Mouse (Mus musculus): Measurements from ENCODE around the gene Prok2. TPM values are rescaled to one million over a fixed set of nuclear protein-coding genes. Genes with fewer than 3 reads are reported as not detected.

The Prok2 gene
- polyA plus RNA-seq, 1 experiment from 2014 or later: not detected

DNA sequence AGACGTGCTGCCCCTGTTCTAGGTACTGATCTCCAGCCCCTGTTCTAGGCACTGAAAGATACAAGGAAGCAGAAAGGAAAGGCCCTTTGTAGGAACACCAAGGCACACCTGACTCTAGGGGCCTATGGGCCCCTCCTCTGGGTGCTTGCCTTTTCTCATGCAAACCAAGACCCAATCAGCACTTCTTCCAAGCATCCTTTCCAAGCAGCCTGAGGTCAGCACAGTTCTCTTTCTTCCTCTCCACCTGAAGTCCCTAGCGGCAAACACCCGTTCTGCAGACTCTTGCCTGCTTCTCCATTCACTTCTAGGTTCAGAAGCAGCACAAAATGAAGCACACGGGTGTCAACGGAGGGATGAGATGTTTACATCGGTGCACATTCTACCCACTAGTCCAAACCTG, 11.0 kb downstream of the Prok2 start:
- Histone ChIP-seq H3K4me2 (replicated peaks; ENCODE audit: low read depth, low read length) (no peak overlapping the region), H3K9ac (ENCODE audit: low read depth, low read length) (no peak overlapping the region), H3K36me3 (ENCODE audit: control insufficient read depth, insufficient read depth, low read length) (no peaks in the 10 kb centered on the region), H3K27me3 (ENCODE audit: control insufficient read depth, insufficient read depth, low read length) (no peaks in the 10 kb centered on the region; the same call in 1 of the 2 replicates), H3K9me3 (ENCODE audit: control insufficient read depth, low read length) (no peaks in the 10 kb centered on the region), H3K4me3 (ENCODE audit: low read depth, low read length) (no peak overlapping the region), H3K4me1 (replicated peaks; ENCODE audit: control insufficient read depth, insufficient read depth, low read length) (no peaks in the 10 kb centered on the region), H3K27ac (ENCODE audit: low read depth, low read length) (no peak overlapping the region)
- no peak for DNase-seq (ENCODE audit: low spot score)
- 53% methylated on average over 6 of the region's 6 CpGs for WGBS
- no peak for ATAC-seq (ENCODE audit: low FRiP score)

DNA sequence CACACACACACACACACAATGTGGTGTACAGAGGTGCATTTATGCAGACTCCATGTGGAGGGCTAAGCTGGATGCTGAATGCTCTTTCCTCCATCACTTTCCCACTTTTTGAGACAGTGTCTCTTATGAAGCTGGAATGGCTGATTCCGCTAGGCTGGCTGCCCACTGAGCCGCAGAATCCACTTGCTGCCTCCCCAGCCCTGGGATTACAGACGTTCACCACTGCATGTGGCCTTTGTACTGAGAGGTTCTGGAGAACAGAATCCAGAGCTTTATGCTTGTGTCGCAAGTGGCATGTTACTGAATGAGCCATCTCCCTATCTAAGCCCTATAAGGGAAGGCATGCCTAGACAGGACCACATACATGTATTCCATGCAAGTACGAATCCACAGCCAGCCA, 12.9 kb downstream of the Prok2 start:
- Histone ChIP-seq H3K9me3 (ENCODE audit: control insufficient read depth, low read length) (no peaks in the 10 kb centered on the region), H3K27ac (ENCODE audit: low read depth, low read length) (no peak overlapping the region), H3K4me1 (replicated peaks; ENCODE audit: control insufficient read depth, insufficient read depth, low read length) (no peaks in the 10 kb centered on the region), H3K36me3 (ENCODE audit: control insufficient read depth, insufficient read depth, low read length) (no peaks in the 10 kb centered on the region), H3K4me2 (replicated peaks; ENCODE audit: low read depth, low read length) (no peak overlapping the region), H3K4me3 (ENCODE audit: low read depth, low read length) (no peak overlapping the region), H3K27me3 (ENCODE audit: control insufficient read depth, insufficient read depth, low read length) (no peaks in the 10 kb centered on the region; the same call in 1 of the 2 replicates), H3K9ac (ENCODE audit: low read depth, low read length) (no peak overlapping the region)
- DNase-seq (ENCODE audit: low spot score) (no peak), ATAC-seq (ENCODE audit: low FRiP score) (no peak)
- WGBS: 81% methylated on average over 5 of the region's 5 CpGs

DNA sequence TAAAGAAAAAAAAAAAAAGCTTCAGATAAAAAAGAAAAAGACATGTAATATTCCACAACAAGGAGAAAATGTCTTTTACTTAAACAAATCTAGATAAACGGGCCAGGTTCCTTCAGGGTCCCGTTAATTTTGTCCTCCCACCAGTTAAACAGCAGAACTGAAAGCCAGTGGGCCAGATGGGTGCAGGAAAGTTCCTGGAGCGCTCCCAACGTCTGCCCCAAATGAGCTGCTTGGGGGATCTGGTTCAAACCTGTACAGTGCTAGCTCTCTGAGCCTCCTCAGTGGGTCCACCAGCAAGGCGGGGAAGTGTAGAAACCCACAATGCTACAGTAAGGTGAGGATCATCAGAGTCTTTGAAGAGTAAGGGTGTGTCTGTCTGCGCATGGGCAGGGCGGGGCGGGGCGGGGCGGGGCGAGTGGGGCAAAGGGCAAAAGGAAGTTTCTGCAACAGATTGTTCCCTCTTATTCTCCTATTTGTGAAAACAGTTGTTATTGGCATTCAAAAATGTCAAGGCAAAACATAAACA, 14.6 kb downstream of the Prok2 start:
- ATAC-seq (ENCODE audit: low FRiP score) (no peak), DNase-seq (ENCODE audit: low spot score) (no peak)
- no peak overlapping the region for H3K4me2 ChIP-seq (replicated peaks; ENCODE audit: low read depth, low read length)
- H3K36me3 ChIP-seq (ENCODE audit: control insufficient read depth, insufficient read depth, low read length): no peaks in the 10 kb centered on the region
- H3K27me3 ChIP-seq (ENCODE audit: control insufficient read depth, insufficient read depth, low read length): no peaks in the 10 kb centered on the region; the same call in 1 of the 2 replicates
- H3K4me1 ChIP-seq (replicated peaks; ENCODE audit: control insufficient read depth, insufficient read depth, low read length): no peaks in the 10 kb centered on the region
- no peaks in the 10 kb centered on the region for H3K9me3 ChIP-seq (ENCODE audit: control insufficient read depth, low read length)
- no peak overlapping the region for H3K27ac ChIP-seq (ENCODE audit: low read depth, low read length)
- no peak overlapping the region for H3K9ac ChIP-seq (ENCODE audit: low read depth, low read length)
- WGBS: 79% methylated on average over 11 of the region's 11 CpGs
- no peak overlapping the region for H3K4me3 ChIP-seq (ENCODE audit: low read depth, low read length)

- no peak overlapping the region for H3K4me3 ChIP-seq (ENCODE audit: low read depth, low read length)
- H3K27me3 ChIP-seq (ENCODE audit: control insufficient read depth, insufficient read depth, low read length): no peaks in the 10 kb centered on the region
- no peak overlapping the region for H3K9ac ChIP-seq (ENCODE audit: low read depth, low read length)
- H3K36me3 ChIP-seq (ENCODE audit: control insufficient read depth, insufficient read depth, low read length): no peaks in the 10 kb centered on the region
- WGBS: 78% methylated on average over 3 of the region's 3 CpGs
- H3K4me2 ChIP-seq (replicated peaks; ENCODE audit: low read depth, low read length): no peak overlapping the region
- no peak overlapping the region for H3K27ac ChIP-seq (ENCODE audit: low read depth, low read length)
- H3K9me3 ChIP-seq (ENCODE audit: control insufficient read depth, low read length): no peaks in the 10 kb centered on the region
- ATAC-seq (ENCODE audit: low FRiP score) (no peak), DNase-seq (ENCODE audit: low spot score) (no peak)
- no peaks in the 10 kb centered on the region for H3K4me1 ChIP-seq (replicated peaks; ENCODE audit: control insufficient read depth, insufficient read depth, low read length)
These were observed 25.7 kb downstream of the Prok2 start for GRCm38 (mm10) chr6:99700484-99700883.

DNA sequence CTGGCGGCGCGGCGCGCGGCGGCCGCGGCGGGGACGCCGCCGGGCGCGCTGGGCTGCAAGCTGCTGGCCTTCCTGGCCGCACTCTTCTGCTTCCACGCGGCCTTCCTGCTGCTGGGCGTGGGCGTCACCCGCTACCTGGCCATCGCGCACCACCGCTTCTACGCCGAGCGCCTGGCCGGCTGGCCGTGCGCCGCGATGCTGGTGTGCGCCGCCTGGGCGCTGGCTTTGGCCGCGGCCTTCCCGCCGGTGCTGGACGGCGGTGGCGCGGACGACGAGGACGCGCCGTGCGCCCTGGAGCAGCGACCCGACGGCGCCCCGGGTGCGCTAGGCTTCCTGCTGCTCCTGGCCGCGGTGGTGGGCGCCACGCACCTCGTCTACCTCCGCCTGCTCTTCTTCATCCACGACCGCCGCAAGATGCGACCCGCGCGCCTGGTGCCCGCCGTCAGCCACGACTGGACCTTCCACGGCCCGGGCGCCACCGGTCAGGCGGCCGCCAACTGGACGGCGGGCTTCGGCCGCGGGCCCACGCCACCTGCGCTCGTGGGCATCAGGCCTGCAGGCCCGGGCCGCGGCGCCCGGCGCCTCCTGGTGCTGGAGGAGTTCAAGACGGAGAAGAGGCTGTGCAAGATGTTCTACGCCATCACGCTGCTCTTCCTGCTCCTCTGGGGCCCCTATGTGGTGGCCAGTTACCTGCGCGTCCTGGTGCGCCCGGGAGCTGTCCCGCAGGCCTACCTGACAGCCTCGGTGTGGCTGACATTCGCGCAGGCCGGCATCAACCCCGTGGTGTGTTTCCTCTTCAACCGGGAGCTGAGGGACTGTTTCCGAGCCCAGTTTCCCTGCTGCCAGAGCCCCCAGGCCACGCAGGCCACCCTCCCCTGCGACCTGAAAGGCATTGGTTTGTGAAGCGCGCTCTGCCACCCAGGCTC, 33.0 kb downstream of the Prok2 start:
- WGBS: under 1% methylated on average over 89 of the region's 110 CpGs

GRCm38 (mm10) chr6:99692206-99692915, 33.8 kb downstream of the Prok2 start, which contains the start of gene Gpr27:
TSS of gene Gpr27 (plus strand) at chr6:99692679.
- ATAC-seq (ENCODE audit: low FRiP score): peak; percentile 80
- Histone ChIP-seq H3K27ac (ENCODE audit: low read depth, low read length) (peak within 1 kb of the TSS; percentile 58; the same call in 1 of the 2 replicates), H3K4me3 (ENCODE audit: low read depth, low read length) (peak within 1 kb of the TSS; percentile 74), H3K9me3 (ENCODE audit: control insufficient read depth, low read length) (no peaks in the 10 kb centered on the region), H3K27me3 (ENCODE audit: control insufficient read depth, insufficient read depth, low read length) (peaks cover 41% of the 10 kb centered on the region), H3K9ac (ENCODE audit: low read depth, low read length) (peak within 1 kb of the TSS; percentile 67), H3K36me3 (ENCODE audit: control insufficient read depth, insufficient read depth, low read length) (no peaks in the 10 kb centered on the region), H3K4me2 (replicated peaks; ENCODE audit: low read depth, low read length) (peak within 1 kb of the TSS; percentile 94), H3K4me1 (replicated peaks; ENCODE audit: control insufficient read depth, insufficient read depth, low read length) (peaks cover 7% of the 10 kb centered on the region)
- DNase-seq (ENCODE audit: low spot score): peak; percentile 77
- WGBS: under 1% methylated on average over 58 of the region's 112 CpGs

More for the DNA sequence above, 33.0 kb downstream of the Prok2 start:
- Histone ChIP-seq H3K27me3 (ENCODE audit: control insufficient read depth, insufficient read depth, low read length) (peaks cover 41% of the 10 kb centered on the region), H3K4me1 (replicated peaks; ENCODE audit: control insufficient read depth, insufficient read depth, low read length) (peaks cover 7% of the 10 kb centered on the region), H3K36me3 (ENCODE audit: control insufficient read depth, insufficient read depth, low read length) (no peaks in the 10 kb centered on the region), H3K9me3 (ENCODE audit: control insufficient read depth, low read length) (no peaks in the 10 kb centered on the region), H3K4me3 (ENCODE audit: low read depth, low read length) (peak overlapping the region; percentile 74), H3K27ac (ENCODE audit: low read depth, low read length) (0 out of 2 replicates have a peak overlapping the region, but pooled peaks have one; percentile 58), H3K4me2 (replicated peaks; ENCODE audit: low read depth, low read length) (peak overlapping the region; percentile 94), H3K9ac (ENCODE audit: low read depth, low read length) (peak overlapping the region; percentile 67)
- DNase-seq (ENCODE audit: low spot score): peak; percentile 66
- peak; percentile 48 for ATAC-seq (ENCODE audit: low FRiP score)

DNA sequence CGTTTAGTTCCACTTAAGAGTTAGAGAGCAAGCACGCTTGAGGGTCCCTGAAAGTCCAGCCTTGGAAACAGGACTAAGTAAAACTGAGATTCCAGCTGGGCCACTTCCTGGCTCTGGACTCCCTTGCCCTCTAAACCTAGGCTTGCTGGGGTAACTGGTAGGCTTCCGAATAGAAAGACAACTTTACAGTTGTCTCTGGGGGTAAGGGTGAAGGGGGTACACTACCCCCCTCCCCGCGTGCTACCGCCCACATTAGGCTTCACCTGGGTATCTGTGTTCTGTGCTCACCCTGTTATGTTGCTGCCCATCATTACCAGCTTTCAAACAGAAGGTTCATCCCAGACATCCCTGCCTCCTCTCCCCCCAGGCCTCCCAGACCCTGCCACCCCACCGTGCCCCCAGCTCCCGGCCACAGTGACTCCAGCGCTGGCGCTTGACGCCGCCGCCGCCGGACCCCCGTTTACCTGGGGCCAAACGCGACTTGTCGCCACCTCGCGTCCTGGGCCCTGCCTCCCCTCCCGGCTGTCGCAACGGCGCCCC, 34.5 kb downstream of the Prok2 start:
- H3K9me3 ChIP-seq (ENCODE audit: control insufficient read depth, low read length): no peaks in the 10 kb centered on the region
- H3K27me3 ChIP-seq (ENCODE audit: control insufficient read depth, insufficient read depth, low read length): peaks cover 41% of the 10 kb centered on the region
- H3K4me2 ChIP-seq (replicated peaks; ENCODE audit: low read depth, low read length): peak overlapping the region; percentile 94
- 6% methylated on average over 19 of the region's 25 CpGs for WGBS
- H3K9ac ChIP-seq (ENCODE audit: low read depth, low read length): peak overlapping the region; percentile 67
- DNase-seq (ENCODE audit: low spot score) (no peak), ATAC-seq (ENCODE audit: low FRiP score) (peak; percentile 44)
- no peaks in the 10 kb centered on the region for H3K36me3 ChIP-seq (ENCODE audit: control insufficient read depth, insufficient read depth, low read length)
- H3K4me3 ChIP-seq (ENCODE audit: low read depth, low read length): peak overlapping the region; percentile 74
- H3K27ac ChIP-seq (ENCODE audit: low read depth, low read length): peak overlapping the region; percentile 58; the same call in 1 of the 2 replicates
- peaks cover 7% of the 10 kb centered on the region for H3K4me1 ChIP-seq (replicated peaks; ENCODE audit: control insufficient read depth, insufficient read depth, low read length)

GRCm38 (mm10) chr6:99688513-99688912, 37.7 kb downstream of the Prok2 start:
- H3K9me3 ChIP-seq (ENCODE audit: control insufficient read depth, low read length): no peaks in the 10 kb centered on the region
- peaks cover 25% of the 10 kb centered on the region for H3K27me3 ChIP-seq (ENCODE audit: control insufficient read depth, insufficient read depth, low read length)
- DNase-seq (ENCODE audit: low spot score) (no peak), ATAC-seq (ENCODE audit: low FRiP score) (no peak)
- WGBS: 88% methylated on average over 6 of the region's 6 CpGs
- no peak overlapping the region for H3K4me3 ChIP-seq (ENCODE audit: low read depth, low read length)
- H3K36me3 ChIP-seq (ENCODE audit: control insufficient read depth, insufficient read depth, low read length): no peaks in the 10 kb centered on the region
- H3K27ac ChIP-seq (ENCODE audit: low read depth, low read length): no peak overlapping the region
- H3K4me1 ChIP-seq (replicated peaks; ENCODE audit: control insufficient read depth, insufficient read depth, low read length): peaks cover 5% of the 10 kb centered on the region
- no peak overlapping the region for H3K4me2 ChIP-seq (replicated peaks; ENCODE audit: low read depth, low read length)
- no peak overlapping the region for H3K9ac ChIP-seq (ENCODE audit: low read depth, low read length)
